Mouse (Mus musculus) gastrocnemius, adult 18-20 months (tissue): ENCODE data around the gene Zbtb3. TPM values are rescaled to one million over a fixed set of nuclear protein-coding genes. Genes with fewer than 3 reads are reported as not detected.
"Not testable (repeated sequence)": the region's sequence is repeated elsewhere in the genome, so short reads cannot be mapped to it uniquely, and the experiment has no call there.

ENCODE experiments used
- DNase-seq: peaks from one replicate; pipeline ENCODE4 v3.0.0; 2021; ENCODE audit warnings: low spot score
- total RNA-seq, 2 experiments: library from RNA; stranded (reverse); gene quantifications; 2 replicates each; pipeline ENCODE4 v1.2.3; 2021

Zbtb3 gene
- total RNA-seq, 2 experiments from 2014 or later, result 0.76 to 1.1 TPM

DNA sequence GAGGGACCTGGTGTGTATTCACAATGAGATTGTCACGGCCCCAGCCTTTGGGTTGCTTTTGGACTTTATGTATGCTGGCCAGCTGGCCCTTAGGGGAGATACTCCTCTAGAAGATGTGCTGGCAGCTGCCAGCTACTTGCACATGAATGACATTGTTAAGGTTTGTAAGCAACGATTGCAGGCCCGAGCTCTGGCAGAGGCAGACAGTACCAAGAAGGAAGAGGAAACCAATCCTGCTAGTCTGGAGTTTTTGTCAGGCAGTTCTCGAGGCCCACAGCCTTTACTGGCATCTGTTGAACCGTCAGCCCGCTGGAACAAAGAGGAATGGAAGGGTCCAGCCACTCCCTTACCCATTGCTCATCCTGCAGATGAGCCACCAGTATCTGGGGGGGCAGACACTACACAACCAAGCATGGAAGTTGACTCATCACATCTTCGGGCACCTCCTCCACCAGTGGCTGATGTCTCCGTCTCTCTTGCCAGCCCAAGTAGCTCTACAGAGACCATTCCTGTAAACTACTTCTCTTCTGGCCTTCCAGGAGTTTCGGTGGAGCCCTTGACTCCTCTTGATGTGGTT is 937 bp downstream of the Zbtb3 start:
- no peak for DNase-seq

DNA sequence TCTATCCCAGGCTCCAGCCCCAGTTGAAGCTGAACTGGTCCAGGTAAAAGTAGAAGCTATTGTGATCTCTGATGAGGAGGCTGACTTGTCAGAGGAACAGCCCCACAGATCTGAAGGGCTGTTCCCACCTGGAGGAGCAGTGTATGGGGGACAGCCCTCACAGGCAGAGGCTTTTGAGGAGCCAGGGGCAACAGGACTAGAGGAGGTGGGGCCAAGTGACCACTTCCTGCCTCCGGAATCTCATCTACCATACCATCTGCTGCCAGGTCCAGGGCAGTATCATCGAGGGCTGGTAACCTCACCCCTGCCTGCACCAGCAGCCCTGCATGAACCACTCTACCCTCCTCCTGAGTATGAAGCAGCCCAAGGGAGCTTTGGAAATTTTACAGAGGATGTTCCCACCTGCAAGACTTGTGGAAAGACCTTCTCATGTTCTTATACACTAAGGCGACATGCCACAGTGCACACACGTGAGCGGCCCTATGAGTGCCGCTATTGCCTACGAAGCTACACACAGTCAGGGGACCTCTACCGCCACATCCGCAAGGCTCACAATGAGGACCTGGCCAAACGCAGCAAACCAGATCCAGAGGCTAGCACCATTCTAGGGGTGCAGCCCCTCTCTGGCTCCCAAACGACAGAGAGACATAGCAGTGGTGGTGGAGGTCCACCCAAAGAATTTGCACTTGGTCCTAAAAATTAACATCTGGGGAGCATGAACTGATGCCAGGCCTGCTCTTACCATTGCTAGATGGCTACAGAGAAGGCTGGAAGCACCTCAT is 1.7 kb downstream of the Zbtb3 start:
- no peak for DNase-seq

DNA sequence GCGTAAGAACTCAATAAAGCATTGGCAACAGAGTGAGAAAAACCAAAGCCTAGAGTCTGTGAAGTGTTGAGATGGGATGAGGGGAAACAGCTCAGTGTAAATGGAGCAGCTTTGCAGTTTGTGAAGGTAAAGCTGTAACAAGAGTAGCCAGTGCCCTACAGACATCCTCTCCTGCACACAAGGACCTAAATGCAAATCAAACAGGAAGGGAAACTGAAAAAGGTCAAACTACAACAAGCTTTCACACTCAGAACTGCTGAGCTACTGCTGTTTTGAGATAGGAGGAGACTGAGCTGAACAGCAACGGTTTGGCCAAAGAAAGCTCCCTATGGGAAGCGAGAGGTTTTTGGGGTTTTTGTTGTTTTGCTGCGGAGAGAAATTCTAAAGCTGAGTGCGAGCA is 4.5 kb downstream of the Zbtb3 start:
- DNase-seq, result no peak

DNA sequence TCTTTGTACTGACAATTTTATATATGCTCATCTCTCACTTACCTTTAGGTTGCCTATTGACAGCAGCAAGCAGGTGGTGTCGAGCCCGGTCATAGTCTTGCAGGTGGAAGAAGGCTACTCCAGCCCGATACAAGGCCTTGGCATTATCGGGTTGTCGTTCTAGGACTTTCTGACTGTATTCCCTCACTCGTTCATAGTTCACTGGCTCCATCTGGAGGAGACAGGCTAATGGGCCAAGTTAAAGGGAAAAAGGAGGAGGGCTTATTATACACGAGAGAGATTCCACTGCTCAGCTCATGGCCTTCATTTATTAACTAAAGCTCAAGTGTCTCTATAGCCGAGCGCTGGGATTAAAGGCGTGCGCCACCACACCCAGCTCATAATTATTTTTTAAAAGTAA is 13.5 kb downstream of the Zbtb3 start:
- DNase-seq, result no peak

DNA sequence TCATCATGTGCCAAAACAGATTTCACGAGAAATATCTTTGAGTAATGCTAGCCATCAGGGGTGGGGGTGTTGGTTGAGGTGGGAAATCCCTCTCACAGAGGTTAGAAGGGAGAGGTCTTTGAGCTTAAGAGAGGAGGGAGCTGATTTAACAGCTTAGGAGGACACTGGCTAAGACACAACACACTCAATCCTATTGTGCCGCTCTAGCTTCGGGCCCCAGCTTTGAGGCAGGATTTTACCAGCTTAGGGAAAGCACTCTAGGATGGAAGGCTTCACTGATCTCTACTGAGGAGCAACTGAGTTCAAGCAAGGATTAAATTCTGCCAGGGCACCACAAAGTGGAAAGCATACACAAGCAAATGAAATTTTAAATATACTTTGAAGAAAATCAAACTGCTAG is 14.6 kb downstream of the Zbtb3 start:
- no peak for DNase-seq

DNA sequence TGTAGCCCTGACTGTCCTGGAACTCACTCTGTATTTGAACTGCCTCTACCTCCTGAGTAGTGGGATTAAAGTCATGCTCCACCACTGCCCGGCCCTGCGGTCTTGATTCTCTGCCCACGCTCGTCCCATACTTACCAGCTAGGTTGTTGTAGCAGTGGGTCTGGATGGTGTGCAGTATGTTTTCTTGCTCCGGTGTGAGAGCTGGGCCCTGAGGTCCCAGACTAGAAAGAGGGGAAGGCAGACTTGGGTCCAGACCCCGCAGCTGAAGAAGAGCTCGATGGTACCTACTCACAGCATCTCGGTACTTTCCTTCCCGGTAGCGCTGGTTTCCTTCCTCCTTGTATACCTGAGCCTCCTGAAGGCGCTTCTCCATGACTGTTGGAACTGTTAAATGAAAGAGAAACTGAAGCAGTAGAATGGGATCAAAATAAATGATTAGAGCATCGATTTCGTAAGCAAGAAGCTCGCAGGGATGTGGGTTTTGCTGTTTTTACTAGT is 16.0 kb downstream of the Zbtb3 start:
- DNase-seq, result no peak

DNA sequence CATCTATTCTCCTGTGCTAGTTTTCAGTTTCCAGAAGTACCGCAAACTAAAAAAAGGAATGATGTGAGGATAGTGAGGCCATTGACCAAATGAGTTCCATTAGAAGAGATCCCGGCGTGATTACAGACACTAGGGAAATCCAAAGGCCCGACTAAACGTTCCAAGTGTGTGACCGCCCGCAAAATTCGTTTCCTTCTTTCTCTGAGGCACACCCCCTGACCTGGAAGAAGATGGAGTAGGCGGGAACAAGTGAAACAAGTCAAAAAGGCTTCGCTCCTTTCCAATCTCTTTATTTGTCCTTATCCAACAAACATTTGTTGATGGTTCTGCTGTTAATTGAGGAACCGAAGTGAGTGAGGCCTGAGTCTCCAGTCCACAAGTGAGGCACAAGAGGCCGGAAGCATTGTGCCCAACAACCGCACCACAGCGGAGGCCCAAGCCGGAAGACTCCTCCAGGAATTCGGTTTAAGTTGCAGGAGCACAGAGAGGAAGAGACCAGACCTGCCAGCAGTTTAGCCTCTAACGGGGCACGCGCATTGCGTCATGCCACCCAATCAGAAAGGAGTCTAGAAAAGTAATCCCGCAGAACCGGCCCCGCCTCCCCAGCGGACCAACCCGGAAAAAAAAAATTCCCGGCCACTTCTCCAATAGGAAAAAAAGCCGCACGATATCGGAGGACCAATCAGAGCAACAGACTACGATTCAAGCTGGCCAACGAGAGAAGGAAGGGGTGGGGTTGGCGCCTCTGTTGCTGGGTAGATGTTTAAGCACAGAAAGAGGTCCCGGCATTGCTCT is 16.6 kb downstream of the Zbtb3 start, which contains the start of gene Ttc9c:
Ttc9c (minus strand) TSS at position 533 of the 795 bp plus-strand sequence.
- DNase-seq, result peak; percentile 97

DNA sequence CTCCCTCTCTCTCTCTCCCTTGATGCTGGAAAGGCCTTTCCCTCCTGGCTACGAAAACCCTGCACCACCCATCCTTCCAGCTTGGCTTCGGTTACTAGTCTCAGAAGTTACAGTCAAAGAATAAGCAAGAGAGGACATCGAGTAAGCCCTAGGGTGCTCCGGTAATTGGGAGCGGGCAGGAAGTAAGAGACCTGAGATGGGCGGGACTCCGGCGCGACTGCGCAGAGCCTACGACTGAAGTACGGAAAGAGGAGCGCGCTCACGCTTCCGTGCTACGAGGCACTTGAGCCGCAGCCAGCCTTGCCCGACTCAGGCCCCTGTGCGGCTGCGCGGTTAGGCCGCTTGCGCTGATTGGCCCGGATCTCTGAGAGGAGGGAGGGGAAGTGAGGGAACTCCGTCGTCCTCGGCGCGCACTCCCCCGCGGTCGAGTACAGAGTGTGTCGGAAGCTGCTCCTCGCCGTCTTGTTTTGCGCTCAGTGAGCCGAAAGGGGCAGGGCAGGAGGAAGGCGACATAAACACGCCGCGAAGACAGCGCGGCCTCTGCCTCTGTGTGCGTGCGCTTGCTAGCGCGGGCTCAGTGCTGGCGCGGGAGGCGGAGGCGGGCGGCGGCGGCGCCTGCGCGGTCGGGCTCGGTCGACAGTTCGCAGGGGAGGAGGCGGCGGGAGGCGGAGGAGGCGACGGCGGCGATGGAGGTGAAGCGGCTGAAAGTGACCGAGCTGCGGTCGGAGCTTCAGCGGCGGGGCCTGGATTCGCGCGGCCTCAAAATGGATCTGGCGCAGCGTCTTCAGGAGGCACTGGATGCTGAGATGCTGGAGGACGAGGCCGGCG is 17.5 kb downstream of the Zbtb3 start, which contains the start of gene Hnrnpul2:
Hnrnpul2 (plus strand) TSS at position 415 of the 828 bp plus-strand sequence.
- DNase-seq, result peak; percentile 98

DNA sequence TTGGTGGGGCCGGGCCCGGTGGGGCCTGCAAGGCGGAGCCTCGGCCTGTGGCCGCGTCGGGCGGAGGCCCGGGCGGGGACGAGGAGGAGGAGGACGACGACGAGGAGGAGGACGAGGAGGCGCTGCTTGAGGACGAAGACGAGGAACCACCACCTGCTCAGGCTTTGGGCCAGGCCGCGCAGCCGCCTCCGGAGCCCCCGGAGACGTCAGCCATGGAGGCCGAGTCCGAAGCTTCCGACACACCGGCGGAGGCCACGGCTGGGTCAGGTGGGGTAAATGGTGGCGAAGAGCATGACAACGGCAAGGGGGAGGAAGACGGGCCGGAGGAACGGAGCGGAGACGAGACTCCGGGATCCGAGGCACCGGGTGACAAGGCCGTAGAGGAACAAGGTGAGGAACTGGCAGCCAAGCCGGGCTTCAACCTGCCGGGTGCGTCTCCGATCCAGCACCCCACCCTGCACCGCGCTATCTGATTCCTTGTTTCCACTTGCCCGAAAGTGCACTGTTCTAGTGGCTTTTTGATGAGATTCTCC is 18.1 kb downstream of the Zbtb3 start:
- peak; percentile 36 for DNase-seq

DNA sequence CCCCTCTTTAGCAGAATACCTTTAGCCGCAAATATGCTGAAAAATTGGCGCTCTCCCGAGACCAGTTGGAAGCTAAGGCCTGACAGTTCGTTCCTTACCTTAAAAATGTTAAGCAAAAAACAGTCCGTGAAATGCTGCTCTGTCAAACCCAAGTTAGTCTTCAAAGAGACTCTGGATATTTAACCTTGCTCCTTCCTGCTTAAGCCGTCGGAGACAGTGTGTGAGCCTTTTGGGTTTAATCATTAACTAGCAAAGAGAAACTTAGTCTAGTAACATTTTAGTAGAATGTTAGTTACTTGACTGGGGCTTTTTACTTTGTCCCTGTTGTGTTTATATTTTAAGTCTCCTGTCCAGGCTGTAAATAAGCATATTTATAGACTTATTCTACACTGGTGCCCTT is 18.8 kb downstream of the Zbtb3 start:
- DNase-seq, result no peak

DNA sequence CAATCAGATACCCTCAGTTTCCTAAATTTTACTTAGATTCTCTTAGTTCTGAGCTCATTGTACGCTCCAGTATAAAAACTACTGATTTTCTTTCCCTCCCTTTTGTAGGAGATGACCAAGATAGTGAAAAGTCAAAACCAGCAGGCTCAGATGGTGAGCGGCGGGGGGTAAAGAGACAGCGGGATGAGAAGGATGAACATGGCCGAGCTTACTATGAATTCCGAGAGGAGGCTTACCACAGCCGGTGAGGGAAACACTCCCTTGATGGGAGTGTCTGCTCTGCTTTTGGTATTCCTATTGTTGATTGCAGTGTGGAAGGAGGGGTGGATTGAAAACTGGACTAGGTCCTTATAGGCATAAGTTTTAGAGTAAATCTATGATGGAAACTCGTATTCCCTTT is 20.3 kb downstream of the Zbtb3 start:
- no peak for DNase-seq

DNA sequence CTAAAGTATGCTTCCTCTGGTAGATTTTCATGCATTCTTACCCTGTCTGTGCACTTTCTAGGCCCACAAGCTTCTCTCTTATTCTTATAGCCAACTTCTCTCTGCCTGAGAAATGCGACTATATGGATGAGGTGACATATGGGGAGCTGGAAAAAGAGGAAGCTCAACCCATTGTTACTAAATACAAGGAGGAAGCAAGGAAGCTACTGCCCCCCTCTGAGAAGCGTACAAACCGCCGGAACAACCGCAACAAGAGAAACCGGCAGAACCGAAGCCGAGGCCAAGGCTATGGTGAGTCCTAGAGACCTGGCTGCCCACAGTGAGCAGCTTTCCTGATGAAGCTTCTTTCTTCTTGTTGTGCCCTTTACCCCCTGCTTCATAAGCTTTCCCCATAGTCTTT is 27.3 kb downstream of the Zbtb3 start, which contains the start of gene AC129217.1:
AC129217.1 (plus strand) TSS at position 114 of the 400 bp plus-strand sequence.
- DNase-seq, result no peak

DNA sequence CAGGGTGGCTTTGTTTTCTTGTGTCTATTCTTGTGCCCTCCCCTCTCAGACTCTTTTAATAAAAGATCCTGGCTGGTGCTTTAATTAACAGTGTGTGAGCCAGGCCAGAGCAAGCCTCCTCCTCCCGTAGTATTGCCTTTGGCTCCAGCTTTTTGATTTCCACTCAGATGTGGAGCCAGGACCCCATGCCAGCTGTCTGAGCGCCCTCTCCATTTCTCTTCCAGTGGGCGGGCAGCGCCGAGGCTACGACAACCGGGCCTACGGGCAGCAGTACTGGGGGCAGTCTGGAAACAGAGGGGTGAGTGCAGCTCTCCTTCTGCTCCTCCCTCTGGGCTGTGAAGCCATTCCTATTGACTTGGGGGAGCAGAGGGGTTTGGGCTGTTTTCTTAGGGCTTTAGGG is 28.3 kb downstream of the Zbtb3 start:
- DNase-seq, result no peak

DNA sequence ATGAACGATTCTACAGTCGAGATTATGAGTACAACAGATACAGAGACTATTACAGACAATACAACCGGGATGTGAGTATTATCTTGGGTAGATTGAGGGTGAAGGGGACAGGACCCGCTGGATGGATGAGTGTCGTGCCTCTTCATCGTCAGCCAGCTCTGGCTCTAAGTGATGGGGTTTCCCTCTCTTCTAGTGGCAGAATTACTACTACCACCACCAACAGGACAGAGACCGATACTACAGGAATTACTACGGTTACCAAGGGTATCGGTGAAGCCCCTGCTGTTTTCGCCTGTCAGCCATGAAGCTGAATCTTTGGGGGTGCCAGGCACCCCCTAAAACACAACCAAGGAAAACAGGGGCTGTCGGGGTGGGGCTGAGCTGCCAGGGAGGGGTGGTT is 28.9 kb downstream of the Zbtb3 start:
- no peak for DNase-seq

DNA sequence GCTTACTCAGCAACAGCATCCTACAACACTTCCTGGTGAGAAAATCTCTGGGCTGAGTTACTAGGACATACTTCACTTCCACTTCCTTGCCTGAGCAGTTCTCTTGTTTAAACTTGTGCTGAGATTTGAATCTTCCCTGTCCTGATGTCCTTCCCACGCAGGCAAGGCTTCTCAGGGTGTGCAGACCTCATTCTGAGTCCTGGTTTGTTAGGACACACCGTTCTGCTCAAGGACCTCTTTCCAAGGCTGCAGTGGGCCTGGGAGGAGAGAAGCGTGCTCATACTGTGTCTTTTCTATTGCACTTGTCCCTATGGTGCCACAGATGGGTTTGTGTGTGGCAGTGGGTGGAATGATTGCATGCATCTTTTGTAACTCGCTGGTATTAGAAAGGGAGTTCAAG is 30.6 kb downstream of the Zbtb3 start:
- no peak for DNase-seq

DNA sequence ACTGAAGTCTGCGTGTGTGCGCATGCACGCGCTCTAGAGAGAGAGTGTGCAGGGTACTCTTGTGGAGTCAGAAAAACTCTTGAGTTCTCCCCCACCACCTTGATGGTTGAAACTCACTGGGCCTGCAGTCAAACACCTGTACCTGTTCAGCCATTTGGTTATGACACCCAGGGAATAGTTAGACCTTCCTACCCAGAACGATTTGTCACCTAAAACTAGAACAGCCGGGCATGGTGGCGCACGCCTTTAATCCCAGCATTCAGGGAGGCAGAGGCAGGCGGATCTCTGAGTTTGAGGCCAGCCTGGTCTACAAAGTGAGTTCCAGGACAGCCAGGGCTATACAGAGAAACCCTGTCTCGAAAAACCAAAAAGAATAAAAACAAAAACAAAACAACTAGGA is 34.0 kb downstream of the Zbtb3 start:
- DNase-seq, result not testable (repeated sequence)

DNA sequence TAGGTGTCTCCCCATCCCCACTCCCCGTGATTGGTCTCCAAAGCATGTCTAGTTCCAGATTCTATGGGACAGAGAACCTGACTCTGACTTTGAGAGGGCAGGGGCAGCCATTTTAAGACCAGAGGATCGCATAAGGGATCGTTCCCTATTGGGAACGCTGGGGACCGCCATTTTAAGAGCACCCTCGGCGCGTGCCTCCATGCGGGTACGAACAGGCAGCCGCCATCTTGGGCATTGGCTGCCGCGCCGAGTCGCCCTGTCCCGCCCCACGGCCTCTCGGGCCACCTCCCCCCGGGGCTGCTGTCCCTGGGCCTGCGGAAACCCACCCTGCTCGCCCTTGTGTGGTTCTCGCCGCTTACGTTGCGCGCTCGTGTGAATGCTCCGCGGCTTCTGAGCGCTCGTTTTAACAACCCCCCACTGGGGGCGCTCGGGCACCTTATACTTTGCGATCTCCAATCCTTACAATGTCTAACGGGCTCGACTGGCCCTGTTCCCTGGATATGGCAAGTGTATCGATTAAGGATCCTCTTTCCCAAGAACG is 35.0 kb downstream of the Zbtb3 start, which contains the start of gene Bscl2:
Bscl2 (plus strand) TSS at position 217 of the 541 bp plus-strand sequence.
- DNase-seq, result peak; percentile 78

DNA sequence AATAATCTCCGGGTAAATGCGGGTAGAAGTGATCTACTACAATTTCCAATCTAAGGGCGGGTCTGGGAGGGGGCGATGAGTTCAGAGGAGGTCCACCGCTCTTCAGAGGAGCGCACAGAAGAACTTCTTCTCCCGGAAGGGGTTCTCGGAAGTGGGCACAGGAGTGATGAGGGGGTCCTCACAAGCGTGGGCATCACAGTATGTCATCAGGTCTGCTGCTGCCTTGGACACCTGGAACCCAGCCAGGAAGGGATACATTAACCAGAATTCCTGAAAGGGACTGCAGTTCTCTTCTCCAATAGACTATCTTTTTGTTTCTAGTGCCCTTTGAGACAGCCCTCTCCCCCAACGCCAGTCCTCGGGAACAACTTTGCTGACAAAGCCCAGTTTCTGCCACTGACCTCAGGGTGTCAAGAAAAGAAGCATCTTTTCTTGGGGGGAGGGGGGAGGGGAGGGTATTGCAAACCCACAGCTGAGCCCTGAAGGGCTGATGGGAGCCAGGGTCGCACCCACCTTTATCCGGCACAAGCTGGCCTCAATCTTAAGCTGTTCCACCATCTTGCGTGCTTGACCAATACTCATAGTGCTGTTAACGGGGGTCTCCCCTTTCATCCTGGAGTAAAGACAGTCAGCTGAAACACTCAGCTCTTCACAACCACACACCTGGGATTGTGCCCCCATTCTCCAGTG is 35.8 kb downstream of the Zbtb3 start:
- DNase-seq, result no peak

DNA sequence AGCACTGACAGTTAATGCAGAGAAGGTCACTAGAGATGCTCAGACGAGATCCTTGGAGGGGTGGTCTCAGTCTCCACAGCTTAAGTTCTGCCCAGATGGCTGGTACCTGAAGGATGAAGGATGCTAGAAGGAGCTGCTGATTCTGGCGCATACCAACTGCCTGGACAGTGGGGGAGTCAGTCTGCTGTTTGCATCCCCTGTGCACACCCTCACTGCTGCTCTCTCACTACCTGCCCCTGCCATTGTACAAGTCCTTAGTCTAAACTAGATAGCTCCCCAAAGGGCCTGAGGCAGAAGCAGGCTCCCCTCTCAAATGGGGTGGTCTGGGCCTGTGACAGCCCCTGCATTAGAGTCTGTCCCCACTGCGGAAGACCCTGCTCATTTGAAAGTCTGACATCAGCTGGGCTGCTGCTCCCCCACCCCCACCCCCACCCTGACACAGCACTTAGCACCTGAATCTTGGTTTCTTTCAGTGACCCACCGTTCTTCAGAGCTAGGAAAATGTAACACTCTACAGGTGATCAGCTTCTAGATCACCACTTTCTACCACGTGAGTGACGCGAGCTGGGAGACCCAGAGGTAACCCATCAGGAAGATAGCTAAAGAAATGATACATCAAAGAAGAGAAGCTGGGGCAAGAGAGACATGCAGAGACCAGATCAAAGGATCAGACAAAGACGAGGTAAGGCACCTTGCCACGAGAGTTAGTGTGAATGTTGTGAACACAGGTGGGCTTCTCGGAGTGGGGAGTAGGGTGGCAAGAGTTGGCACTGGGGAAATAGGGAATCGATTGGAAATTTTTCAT is 37.0 kb downstream of the Zbtb3 start, which contains the start of gene Gng3:
Gng3 (minus strand) TSS at position 92 of the 805 bp plus-strand sequence.
- no peak for DNase-seq
